ENCODE assay signal across 10 mouse cellular contexts in genomic region chr11:80808551-80809070, GRCm38 (mm10). TPM values are rescaled to one million over a fixed set of nuclear protein-coding genes. Genes with fewer than 3 reads are reported as not detected.
A peak's percentile ranks its signal among the peaks of the same experiment; 100 is the strongest.
DNase-seq lines count a peak whose midpoint lies in the region; ATAC-seq and TF ChIP-seq lines count a peak whose summit lies in the region.
"Had no signal": no experiment of that assay in that cellular context is flagged by ENCODE, and none has a peak within 500 bp of the region (broad histone marks: within the 10 kb centered on the region; RNA-seq: fewer than 3 reads in every experiment).

No protein-coding gene starts in this region.

- TF ChIP-seq CTCF in midbrain, postnatal 0 days (IDR thresholded peaks at IDR 0.05): peak; percentile 23; the same call in 1 of the 2 replicates

- H3K9me3 ChIP-seq in midbrain, postnatal 0 days (ENCODE audit: low read length): no peaks in the 10 kb centered on the region
- no peaks in the 10 kb centered on the region for H3K9me3 ChIP-seq in midbrain, embryonic 13.5 days
- 0 out of 2 replicates have a peak, but pooled peaks cover 3% of the 10 kb centered on the region for H3K9me3 ChIP-seq in liver, embryonic 12.5 days (replicated peaks)
- no peaks in the 10 kb centered on the region for H3K9me3 ChIP-seq in stomach, embryonic 16.5 days (replicated peaks; ENCODE audit: control insufficient read depth, low read length)

- no peak for ATAC-seq in midbrain, postnatal 0 days (ENCODE audit: low FRiP score)
- ATAC-seq in midbrain, embryonic 13.5 days: no peak
- peak; percentile 35; the same call in 1 of the 2 replicates for ATAC-seq in liver, embryonic 12.5 days
- ATAC-seq in stomach, embryonic 16.5 days (ENCODE audit: insufficient read depth, low FRiP score): peak; percentile 19; the same call in 1 of the 2 replicates

- H3K4me1 ChIP-seq in midbrain, postnatal 0 days (ENCODE audit: insufficient read depth, low read length): 0 out of 2 replicates have a peak, but pooled peaks cover 7% of the 10 kb centered on the region
- H3K4me1 ChIP-seq in midbrain, embryonic 13.5 days (replicated peaks): peaks cover 23% of the 10 kb centered on the region
- peaks cover 20% of the 10 kb centered on the region; the same call in 1 of the 2 replicates for H3K4me1 ChIP-seq in liver, embryonic 12.5 days
- peaks cover 16% of the 10 kb centered on the region for H3K4me1 ChIP-seq in stomach, embryonic 16.5 days (ENCODE audit: control insufficient read depth, insufficient read depth, low read length)

- no peak for DNase-seq in midbrain, postnatal 0 days (ENCODE audit: low spot score)
- DNase-seq in embryo, embryonic 11 days: peak; percentile 39
- no peak for DNase-seq in gastrocnemius, postnatal 25 days
- no peak for DNase-seq in gastrocnemius, postnatal 36 days
- DNase-seq: thymus, postnatal 36 days had no signal

- H3K4me3 ChIP-seq in midbrain, postnatal 0 days (ENCODE audit: low read depth, low read length): no peak overlapping the region
- no peak overlapping the region for H3K4me3 ChIP-seq in midbrain, embryonic 13.5 days (replicated peaks)
- no peak overlapping the region for H3K4me3 ChIP-seq in liver, embryonic 12.5 days
- H3K4me3 ChIP-seq in stomach, embryonic 16.5 days (replicated peaks; ENCODE audit: low read length): no peak overlapping the region

- intact Hi-C loops in gastrocnemius, postnatal 36 days (cut with DNase I): no loop called here

- 76% methylated on average over 6 of the region's 6 CpGs for WGBS in midbrain, postnatal 0 days
- 75% methylated on average over 6 of the region's 6 CpGs for WGBS in midbrain, embryonic 13.5 days
- 55% methylated on average over 6 of the region's 6 CpGs for WGBS in liver, embryonic 12.5 days (ENCODE audit: insufficient replicate concordance)
- WGBS in stomach, embryonic 16.5 days: 50% methylated on average over 6 of the region's 6 CpGs

- no peak overlapping the region for H3K9ac ChIP-seq in midbrain, postnatal 0 days (replicated peaks; ENCODE audit: low read length, poor library complexity, severe bottlenecking)
- no peak overlapping the region for H3K9ac ChIP-seq in midbrain, embryonic 13.5 days (replicated peaks)
- no peak overlapping the region for H3K9ac ChIP-seq in liver, embryonic 12.5 days
- no peak overlapping the region for H3K9ac ChIP-seq in stomach, embryonic 16.5 days (ENCODE audit: low read length)

- H3K27me3 ChIP-seq in midbrain, postnatal 0 days (ENCODE audit: insufficient read depth, low read length): no peaks in the 10 kb centered on the region
- H3K27me3 ChIP-seq in midbrain, embryonic 13.5 days: no peaks in the 10 kb centered on the region; the same call in 1 of the 2 replicates
- peaks cover 51% of the 10 kb centered on the region for H3K27me3 ChIP-seq in liver, embryonic 12.5 days (replicated peaks)
- H3K27me3 ChIP-seq in stomach, embryonic 16.5 days (ENCODE audit: control insufficient read depth, insufficient read depth, low read length): no peaks in the 10 kb centered on the region

- H3K4me2 ChIP-seq in midbrain, postnatal 0 days (ENCODE audit: low read depth, low read length, poor library complexity, severe bottlenecking): no peak overlapping the region
- H3K4me2 ChIP-seq in midbrain, embryonic 13.5 days (replicated peaks): no peak overlapping the region
- H3K4me2 ChIP-seq in liver, embryonic 12.5 days: no peak overlapping the region
- no peak overlapping the region for H3K4me2 ChIP-seq in stomach, embryonic 16.5 days (ENCODE audit: low read depth, low read length)

- H3K27ac ChIP-seq in midbrain, postnatal 0 days (ENCODE audit: low read depth, low read length): no peak overlapping the region
- no peak overlapping the region for H3K27ac ChIP-seq in midbrain, embryonic 13.5 days
- no peak overlapping the region for H3K27ac ChIP-seq in liver, embryonic 12.5 days
- H3K27ac ChIP-seq in stomach, embryonic 16.5 days (ENCODE audit: low read length): 0 out of 2 replicates have a peak overlapping the region, but pooled peaks have one; percentile 90

- H3K36me3 ChIP-seq in midbrain, postnatal 0 days (ENCODE audit: insufficient read depth, low read length): no peaks in the 10 kb centered on the region
- H3K36me3 ChIP-seq in midbrain, embryonic 13.5 days: peaks cover 5% of the 10 kb centered on the region; the same call in 1 of the 2 replicates
- no peaks in the 10 kb centered on the region for H3K36me3 ChIP-seq in liver, embryonic 12.5 days
- H3K36me3 ChIP-seq in stomach, embryonic 16.5 days (ENCODE audit: control insufficient read depth, insufficient read depth, low read length): no peaks in the 10 kb centered on the region

RNA-seq across cellular contexts. Expression of gene Tmem98, which starts 1.4 kb away (rescaled TPM):
- 11.6 and 12.6 TPM in 2 replicates for total RNA-seq in midbrain, postnatal 0 days (2014; rRNA removed)
- polyA plus RNA-seq in midbrain, postnatal 0 days (2015; fragmentation: Nextera tagmentation; extraction: Ambion mirVana): 12.6 and 14.1 TPM in 2 replicates
- 41.7 and 48.6 TPM in 2 replicates for polyA plus RNA-seq in midbrain, embryonic 13.5 days (2015; fragmentation: Nextera tagmentation; extraction: Ambion mirVana)
- polyA plus RNA-seq in liver, embryonic 12.5 days (2016; fragmentation: Nextera tagmentation; extraction: Ambion mirVana): 19.6 and 20.1 TPM in 2 replicates
- polyA plus RNA-seq in stomach, embryonic 16.5 days (2015; fragmentation: Nextera tagmentation; extraction: Ambion mirVana): 111 and 121 TPM in 2 replicates
- 1 to 10 TPM; 2.5 TPM for total RNA-seq in gastrocnemius, postnatal 25 days (2021)
- 1 to 10 TPM; 1.3 to 1.9 TPM for total RNA-seq in gastrocnemius, postnatal 36 days (2021)

RNA-seq across cellular contexts. Expression of gene Myo1d, which starts 28.8 kb away (rescaled TPM):
- 2.5 and 3.0 TPM in 2 replicates for total RNA-seq in midbrain, postnatal 0 days (2014; rRNA removed)
- 1.4 and 1.8 TPM in 2 replicates for polyA plus RNA-seq in midbrain, postnatal 0 days (2015; fragmentation: Nextera tagmentation; extraction: Ambion mirVana)
- polyA plus RNA-seq in midbrain, embryonic 13.5 days (2015; fragmentation: Nextera tagmentation; extraction: Ambion mirVana): 1.5 and 2.1 TPM in 2 replicates
- polyA plus RNA-seq in liver, embryonic 12.5 days (2016; fragmentation: Nextera tagmentation; extraction: Ambion mirVana): 6.5 and 6.9 TPM in 2 replicates
- polyA plus RNA-seq in stomach, embryonic 16.5 days (2015; fragmentation: Nextera tagmentation; extraction: Ambion mirVana): 31.7 and 33.8 TPM in 2 replicates
- total RNA-seq in gastrocnemius, postnatal 25 days (2021): 1 to 10 TPM; 3.0 to 3.9 TPM
- 1 to 10 TPM; 3.0 to 3.5 TPM for total RNA-seq in gastrocnemius, postnatal 36 days (2021)

RNA-seq across cellular contexts. Expression of gene Spaca3, which starts 49.6 kb away (rescaled TPM):
- total RNA-seq in midbrain, postnatal 0 days (2014; rRNA removed): not detected in 2 replicates
- polyA plus RNA-seq in midbrain, postnatal 0 days (2015; fragmentation: Nextera tagmentation; extraction: Ambion mirVana): not detected in 2 replicates
- not detected in 2 replicates for polyA plus RNA-seq in midbrain, embryonic 13.5 days (2015; fragmentation: Nextera tagmentation; extraction: Ambion mirVana)
- not detected in 2 replicates for polyA plus RNA-seq in liver, embryonic 12.5 days (2016; fragmentation: Nextera tagmentation; extraction: Ambion mirVana)
- not detected in 2 replicates for polyA plus RNA-seq in stomach, embryonic 16.5 days (2015; fragmentation: Nextera tagmentation; extraction: Ambion mirVana)
- not detected for total RNA-seq in gastrocnemius, postnatal 25 days (2021)
- not detected for total RNA-seq in gastrocnemius, postnatal 36 days (2021)
- polyA plus RNA-seq: embryonic facial prominence, embryonic 11.5 days; lung, embryonic 16.5 days had no signal

Comparison
In these comparisons a context has a peak if more than half of its experiments do, and no peak if none do; other contexts are left out.
1. ATAC-seq: peak in liver, embryonic 12.5 days (single experiment) and stomach, embryonic 16.5 days (single experiment); none in midbrain, postnatal 0 days (single experiment) and midbrain, embryonic 13.5 days (single experiment).